Mouse (Mus musculus) hindbrain, embryonic 15.5 days (tissue): ENCODE data around the gene St7l. TPM values are rescaled to one million over a fixed set of nuclear protein-coding genes. Genes with fewer than 3 reads are reported as not detected.
A peak's percentile ranks its signal among the peaks of the same experiment; 100 is the strongest.

Experiments
- ATAC-seq: fragments of 200-750 bp; cut with Nextera tagmentation; 2 replicates; pipeline ENCODE4 v1.8.0; 2017; ENCODE audit warnings: low read depth, moderate number of reproducible peaks, moderate TSS enrichment; ENCODE audit not compliant: low FRiP score
- H3K27ac ChIP-seq: fragments of 300-500 bp; sonication (generic); replicated peaks from 2 replicates; pipeline ENCODE4 v1.5.1; 2015; ENCODE audit warnings: mild to moderate bottlenecking, inconsistent platforms
- H3K27me3 ChIP-seq: fragments of 300-500 bp; sonication (generic); 2 replicates; pipeline ENCODE4 v1.6.1; 2015; ENCODE audit warnings: control low read depth, inconsistent platforms
- H3K36me3 ChIP-seq: fragments of 300-500 bp; sonication (generic); 2 replicates; pipeline ENCODE4 v1.6.1; 2015; ENCODE audit warnings: control low read depth, inconsistent platforms
- H3K4me1 ChIP-seq: fragments of 300-500 bp; sonication (generic); replicated peaks from 2 replicates; pipeline ENCODE4 v1.6.1; 2015; ENCODE audit warnings: control low read depth, inconsistent platforms
- H3K4me2 ChIP-seq: fragments of 300-500 bp; sonication (generic); 2 replicates; pipeline ENCODE4 v1.6.1; 2015; ENCODE audit warnings: moderate library complexity, mild to moderate bottlenecking, inconsistent platforms
- H3K4me3 ChIP-seq: fragments of 300-500 bp; sonication (generic); 2 replicates; pipeline ENCODE4 v1.5.1; 2015; ENCODE audit warnings: mild to moderate bottlenecking, inconsistent platforms
- H3K9ac ChIP-seq: fragments of 300-500 bp; sonication (generic); 2 replicates; pipeline ENCODE4 v1.6.1; 2015; ENCODE audit warnings: inconsistent platforms
- H3K9me3 ChIP-seq: fragments of 300-500 bp; sonication (generic); 2 replicates; pipeline ENCODE4 v1.6.1; 2016; ENCODE audit warnings: control low read depth, inconsistent platforms
- WGBS: fragments of 180-500 bp; shearing (Covaris S2); methylation state at CpG from one replicate; pipeline ENCODE4 v1.1.7; 2015; 5-methylcytosine and 5-hydroxymethylcytosine counted together
- polyA plus RNA-seq: library from polyadenylated mRNA; unstranded; fragments of >200 nt; fragmentation: Nextera tagmentation; extraction: Ambion mirVana; gene quantifications from 2 replicates; pipeline ENCODE4 v1.2.1, GENCODE M21; 2015

Gene St7l
- polyA plus RNA-seq, 1 experiment from 2014 or later, result 31.8 TPM

DNA sequence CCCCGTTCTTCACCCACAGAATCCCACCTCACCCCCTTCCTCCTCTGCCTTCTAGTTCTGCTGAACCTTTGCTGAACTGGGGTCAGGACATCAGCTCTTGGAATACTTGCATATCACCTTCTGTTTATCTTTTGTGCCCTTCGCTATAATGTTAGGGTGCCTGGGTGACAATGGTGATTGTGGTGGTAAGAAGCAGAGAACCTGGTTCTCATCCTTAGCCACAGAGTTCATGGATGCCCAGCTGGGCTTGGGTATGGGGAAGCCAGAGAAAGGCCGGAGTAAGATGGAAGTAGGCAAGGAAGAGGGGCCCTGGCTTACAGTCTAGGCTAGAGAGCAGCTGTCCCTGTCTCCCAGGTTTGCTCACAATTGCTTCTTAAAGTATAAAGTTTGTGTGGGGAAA, 90.3 kb downstream of the St7l start:
- H3K9ac ChIP-seq, result no peak overlapping the region
- no peak overlapping the region for H3K27ac ChIP-seq
- 100% methylated on average over 3 of the region's 3 CpGs for WGBS
- no peak overlapping the region for H3K4me2 ChIP-seq
- H3K4me1 ChIP-seq, result no peaks in the 10 kb centered on the region
- no peaks in the 10 kb centered on the region for H3K9me3 ChIP-seq
- peaks cover 4% of the 10 kb centered on the region; the same call in 1 of the 2 replicates for H3K36me3 ChIP-seq
- no peak overlapping the region for H3K4me3 ChIP-seq
- H3K27me3 ChIP-seq, result peaks cover 12% of the 10 kb centered on the region
- no peak for ATAC-seq

DNA sequence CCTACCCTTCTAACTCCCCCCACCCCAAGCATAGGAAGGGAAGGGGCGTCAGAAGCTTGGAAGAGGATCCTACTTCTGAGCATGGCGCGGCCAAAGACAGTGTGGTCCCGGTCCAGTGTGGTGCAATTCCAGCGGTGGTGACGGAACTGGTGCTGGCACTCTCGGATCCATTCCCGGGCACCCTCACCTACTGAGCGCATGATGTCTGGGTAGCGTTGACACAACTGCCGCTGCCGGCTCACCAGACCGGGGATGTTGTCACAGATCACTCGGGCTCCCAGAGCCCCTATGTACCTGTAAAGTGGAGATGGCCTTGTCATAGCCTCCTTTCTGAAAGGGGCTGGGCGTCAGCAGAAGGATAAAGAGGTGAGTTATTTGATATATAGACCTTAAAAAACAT, 90.7 kb downstream of the St7l start:
- Histone ChIP-seq H3K9me3 (no peaks in the 10 kb centered on the region), H3K27ac (no peak overlapping the region)
- WGBS, result 95% methylated on average over 15 of the region's 15 CpGs

DNA sequence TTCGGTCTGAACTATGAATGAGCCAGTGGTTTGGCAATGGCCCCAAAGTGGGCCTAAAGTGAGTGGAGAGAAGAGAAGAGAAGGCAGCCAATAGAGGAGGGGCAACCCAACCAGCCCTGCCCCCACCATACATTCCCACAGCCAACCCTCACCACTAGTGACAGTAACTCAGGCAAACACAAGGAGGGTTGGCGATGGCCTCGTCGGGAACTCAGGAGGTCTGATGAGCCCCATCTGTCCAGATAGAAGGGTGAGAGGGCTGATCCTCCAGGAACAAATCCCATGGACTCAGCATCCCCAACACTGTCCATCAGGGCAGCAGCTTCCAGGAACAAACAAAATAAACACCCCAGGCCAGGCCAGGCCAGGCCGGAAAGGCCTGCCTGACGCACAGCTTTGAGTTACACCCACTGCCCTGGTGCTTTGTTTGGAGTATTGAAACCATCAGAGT, 92.4 kb downstream of the St7l start:
- no peak for ATAC-seq
- H3K4me1 ChIP-seq, result peaks cover 7% of the 10 kb centered on the region
- no peak overlapping the region for H3K27ac ChIP-seq
- H3K9me3 ChIP-seq, result no peaks in the 10 kb centered on the region
- H3K4me3 ChIP-seq, result no peak overlapping the region
- WGBS, result 86% methylated on average over 6 of the region's 6 CpGs
- no peak overlapping the region for H3K9ac ChIP-seq
- peaks cover 26% of the 10 kb centered on the region for H3K27me3 ChIP-seq
- no peak overlapping the region for H3K4me2 ChIP-seq
- H3K36me3 ChIP-seq, result peaks cover 2% of the 10 kb centered on the region; the same call in 1 of the 2 replicates

More for the DNA sequence above, 90.7 kb downstream of the St7l start:
- H3K4me1 ChIP-seq, result no peaks in the 10 kb centered on the region
- peaks cover 4% of the 10 kb centered on the region; the same call in 1 of the 2 replicates for H3K36me3 ChIP-seq
- H3K9ac ChIP-seq, result no peak overlapping the region
- H3K27me3 ChIP-seq, result peaks cover 14% of the 10 kb centered on the region
- ATAC-seq, result no peak
- no peak overlapping the region for H3K4me2 ChIP-seq
- no peak overlapping the region for H3K4me3 ChIP-seq

DNA sequence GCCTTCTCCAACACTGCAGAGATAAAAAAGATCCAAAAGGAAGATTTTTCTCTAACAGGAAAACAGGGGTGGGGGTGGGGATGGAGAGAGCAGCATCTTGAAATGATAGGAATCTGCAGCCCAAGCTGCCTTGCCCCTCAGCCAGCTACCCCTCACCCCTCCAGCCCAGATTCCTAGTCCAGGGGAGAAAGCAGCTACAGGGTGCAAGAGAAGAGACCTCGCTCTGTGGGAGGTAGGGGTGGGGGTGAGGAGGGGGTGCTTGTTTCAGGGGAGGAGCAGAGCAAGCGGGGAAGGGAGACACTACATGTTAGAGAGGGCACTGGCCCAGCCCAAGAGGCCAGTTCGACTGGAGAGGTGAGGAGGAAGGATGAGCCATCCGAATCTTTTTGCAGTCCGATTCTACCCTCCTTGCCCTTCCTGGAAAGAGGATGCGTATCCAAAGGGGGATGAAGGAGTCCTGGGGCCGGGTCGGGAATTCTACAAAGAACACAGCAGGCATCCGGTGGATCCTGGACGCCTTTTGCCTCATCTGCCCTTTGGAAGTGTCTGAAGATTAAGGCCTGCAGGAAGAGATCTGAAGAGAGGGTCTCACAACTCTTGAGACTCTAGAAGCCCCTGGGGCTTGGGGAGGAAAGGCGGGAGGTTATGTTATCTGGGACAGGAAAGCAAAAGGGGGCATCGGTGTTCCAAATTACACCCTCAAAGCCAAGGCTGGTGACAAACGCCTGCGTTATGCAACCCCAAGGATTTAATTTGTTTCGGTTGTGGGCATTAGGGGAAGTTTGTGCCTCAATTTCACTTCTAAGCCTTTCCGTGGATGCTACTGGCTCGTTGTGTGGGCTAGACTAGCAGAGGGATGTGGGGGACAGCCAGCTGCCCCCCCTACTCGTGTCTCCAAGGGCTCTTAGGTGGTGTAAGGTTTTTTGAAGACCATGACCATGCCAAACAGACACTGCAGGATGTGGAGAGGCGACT, 96.5 kb downstream of the St7l start:
- H3K4me2 ChIP-seq, result no peak overlapping the region; the same call in 1 of the 2 replicates
- 11% methylated on average over 19 of the region's 19 CpGs for WGBS
- no peak for ATAC-seq
- H3K4me1 ChIP-seq, result peaks cover 20% of the 10 kb centered on the region
- peak overlapping the region; percentile 46; the same call in 1 of the 2 replicates for H3K4me3 ChIP-seq
- no peak overlapping the region for H3K27ac ChIP-seq
- H3K36me3 ChIP-seq, result no peaks in the 10 kb centered on the region
- peaks cover 54% of the 10 kb centered on the region for H3K27me3 ChIP-seq
- H3K9me3 ChIP-seq, result no peaks in the 10 kb centered on the region
- H3K9ac ChIP-seq, result no peak overlapping the region

DNA sequence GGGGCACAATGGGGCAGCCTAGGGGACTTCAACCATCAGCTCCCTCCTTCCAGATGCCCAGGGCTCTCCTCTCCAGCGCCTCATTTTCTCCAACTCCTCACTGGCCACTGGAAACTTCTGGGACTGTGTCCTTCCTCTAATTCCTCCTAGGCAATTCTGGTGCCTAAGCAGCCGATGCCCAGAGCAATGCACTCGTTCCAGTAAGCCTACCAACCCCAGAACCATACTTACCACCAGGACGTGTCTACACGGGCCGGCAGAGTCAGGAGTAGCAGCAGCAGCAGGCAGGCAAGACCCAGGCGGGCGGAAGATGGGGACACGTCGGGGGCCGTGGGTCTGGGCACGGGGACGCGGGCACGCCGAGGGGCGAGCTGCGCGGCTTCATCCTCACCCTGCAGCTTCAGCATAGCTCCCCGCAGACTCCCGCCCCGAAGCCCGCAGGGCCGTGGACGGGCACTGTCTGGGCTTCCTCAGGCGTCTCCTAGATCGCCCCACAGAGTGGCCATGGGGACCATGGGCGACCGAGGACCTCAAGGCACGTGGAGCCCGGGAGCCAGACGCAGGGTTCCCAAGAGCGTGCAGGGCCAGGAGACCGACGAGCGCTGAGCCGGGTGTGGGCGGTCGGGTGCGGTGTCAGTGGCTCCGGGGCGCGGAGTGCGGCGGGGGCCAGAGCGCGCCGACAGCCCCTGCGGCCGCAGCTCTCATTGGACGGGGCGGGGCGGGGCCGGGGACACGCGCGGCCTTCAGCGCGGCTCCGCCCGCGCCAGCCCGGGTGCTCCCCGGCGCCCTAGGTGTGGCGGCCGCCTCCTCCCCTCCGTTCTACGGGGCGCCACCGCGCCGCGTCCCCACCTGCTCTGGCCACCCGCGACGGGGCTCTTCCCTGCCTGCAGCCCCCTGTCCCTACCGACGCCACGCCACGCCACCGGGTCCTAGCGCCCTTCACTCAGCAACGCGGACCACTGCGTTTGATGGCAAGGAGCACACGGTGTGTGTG, 97.6 kb downstream of the St7l start, which contains the start of gene Wnt2b:
Wnt2b (minus strand) TSS at position 856 of the 994 bp plus-strand sequence.
- Histone ChIP-seq H3K9ac (peak within 1 kb of the TSS; percentile 4), H3K4me2 (peak within 1 kb of the TSS; percentile 66), H3K4me3 (peak within 1 kb of the TSS; percentile 46), H3K27me3 (peaks cover 57% of the 10 kb centered on the region), H3K27ac (no peak within 1 kb of the TSS), H3K36me3 (no peaks in the 10 kb centered on the region), H3K9me3 (no peaks in the 10 kb centered on the region), H3K4me1 (peaks cover 20% of the 10 kb centered on the region)
- peak; percentile 61 for ATAC-seq
- 2% methylated on average over 63 of the region's 87 CpGs for WGBS

DNA sequence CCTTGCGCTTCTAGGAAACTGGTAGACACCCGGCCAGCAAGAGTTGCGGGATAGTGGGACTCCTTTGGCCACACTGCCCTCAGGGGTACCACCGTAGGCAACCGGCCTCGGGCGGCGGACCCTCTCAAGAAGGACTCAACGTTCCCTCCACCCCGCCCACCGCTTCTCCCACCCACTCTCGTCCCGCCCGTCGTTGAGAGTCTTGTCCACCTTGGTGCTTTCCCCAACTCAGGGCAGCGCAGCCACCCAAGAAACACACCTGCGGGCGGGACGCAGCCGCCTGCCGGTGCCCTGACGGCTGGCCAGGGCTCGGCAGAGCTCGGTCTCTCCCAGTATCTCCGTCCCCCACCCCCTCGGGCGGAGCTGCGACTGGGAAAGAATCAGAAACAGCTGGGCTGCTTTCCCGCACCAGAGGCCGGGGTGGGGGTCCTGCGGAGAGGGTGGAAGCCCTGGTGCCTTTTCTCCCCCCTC, 98.4 kb downstream of the St7l start:
- no peaks in the 10 kb centered on the region for H3K9me3 ChIP-seq
- 2% methylated on average over 29 of the region's 31 CpGs for WGBS
- peaks cover 20% of the 10 kb centered on the region for H3K4me1 ChIP-seq
- H3K36me3 ChIP-seq, result no peaks in the 10 kb centered on the region
- H3K27me3 ChIP-seq, result peaks cover 57% of the 10 kb centered on the region
- no peak for ATAC-seq
- H3K4me2 ChIP-seq, result peak overlapping the region; percentile 66
- H3K9ac ChIP-seq, result no peak overlapping the region
- no peak overlapping the region for H3K27ac ChIP-seq
- H3K4me3 ChIP-seq, result peak overlapping the region; percentile 46

DNA sequence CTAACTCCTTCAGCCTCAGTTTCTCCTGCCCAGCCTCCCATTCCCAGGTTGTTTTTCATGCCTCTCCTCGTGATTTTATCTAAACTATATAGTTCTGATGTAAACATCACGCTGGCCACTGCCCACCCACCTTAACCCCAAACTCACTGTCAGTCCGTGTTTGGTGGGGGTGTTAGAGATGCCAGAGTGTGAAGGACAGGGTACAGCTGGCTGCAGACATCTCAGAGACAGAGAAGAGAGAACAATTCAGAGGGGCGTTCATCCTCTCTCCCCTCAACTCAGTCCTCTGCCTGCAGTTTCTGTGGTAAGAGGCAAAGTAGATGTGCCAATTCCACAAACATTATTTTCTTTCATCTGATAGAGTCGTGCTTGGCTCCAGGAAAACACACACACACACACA, 99.1 kb downstream of the St7l start:
- Histone ChIP-seq H3K4me2 (no peak overlapping the region), H3K4me3 (no peak overlapping the region), H3K9ac (no peak overlapping the region), H3K27me3 (peaks cover 57% of the 10 kb centered on the region), H3K27ac (no peak overlapping the region), H3K4me1 (peaks cover 26% of the 10 kb centered on the region), H3K9me3 (no peaks in the 10 kb centered on the region), H3K36me3 (no peaks in the 10 kb centered on the region)
- no peak for ATAC-seq
- WGBS, result 12% methylated on average over 5 of the region's 5 CpGs

DNA sequence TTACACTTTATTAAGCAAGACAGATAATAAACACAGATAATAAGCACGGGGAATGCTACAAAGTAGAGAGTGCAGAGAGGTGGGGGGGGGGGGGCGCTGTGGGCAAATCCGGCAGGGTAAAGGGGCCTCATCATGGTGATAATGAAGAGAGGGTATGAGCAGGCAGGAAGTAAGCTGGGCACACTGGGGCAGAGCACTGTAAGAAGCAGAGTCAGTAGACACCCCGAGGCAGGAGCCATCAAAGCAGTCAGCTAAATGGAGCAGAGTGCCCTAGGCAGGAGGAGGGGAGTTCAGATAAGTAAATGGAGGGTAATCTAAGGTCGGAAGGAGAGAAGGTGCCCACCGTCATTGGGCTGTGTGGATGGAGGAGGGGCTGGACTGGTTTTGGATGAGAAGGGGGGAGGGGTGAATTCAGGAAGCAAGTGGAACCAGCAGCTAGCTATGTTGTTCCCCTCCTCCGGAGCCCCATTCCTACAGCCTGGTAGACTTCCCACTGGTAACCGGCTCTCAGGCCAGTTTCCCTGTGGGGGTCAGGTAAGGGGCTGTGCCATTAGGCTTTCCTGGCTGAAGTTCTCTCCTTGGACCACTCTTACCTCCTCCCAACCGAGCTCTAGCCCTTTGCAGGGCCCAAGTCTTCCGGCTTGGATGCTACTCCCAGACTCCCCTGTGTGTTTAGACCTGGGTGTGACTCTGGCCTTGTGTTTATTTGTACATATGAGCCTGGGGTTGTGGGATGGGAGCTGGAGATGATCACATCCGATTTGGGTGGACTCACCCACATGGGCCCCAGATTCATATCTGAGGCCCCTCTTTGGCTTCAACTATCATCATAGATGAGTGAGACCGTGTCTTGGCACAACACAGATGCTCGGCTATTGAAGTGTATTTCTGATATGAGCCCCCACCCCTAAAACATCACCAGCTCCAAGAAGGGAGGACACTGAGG, 99.8 kb downstream of the St7l start:
- Histone ChIP-seq H3K36me3 (no peaks in the 10 kb centered on the region), H3K27ac (no peak overlapping the region), H3K4me1 (peaks cover 28% of the 10 kb centered on the region), H3K9ac (no peak overlapping the region), H3K9me3 (no peaks in the 10 kb centered on the region), H3K4me3 (no peak overlapping the region), H3K4me2 (no peak overlapping the region), H3K27me3 (peaks cover 50% of the 10 kb centered on the region)
- no peak for ATAC-seq
- 38% methylated on average over 13 of the region's 13 CpGs for WGBS

DNA sequence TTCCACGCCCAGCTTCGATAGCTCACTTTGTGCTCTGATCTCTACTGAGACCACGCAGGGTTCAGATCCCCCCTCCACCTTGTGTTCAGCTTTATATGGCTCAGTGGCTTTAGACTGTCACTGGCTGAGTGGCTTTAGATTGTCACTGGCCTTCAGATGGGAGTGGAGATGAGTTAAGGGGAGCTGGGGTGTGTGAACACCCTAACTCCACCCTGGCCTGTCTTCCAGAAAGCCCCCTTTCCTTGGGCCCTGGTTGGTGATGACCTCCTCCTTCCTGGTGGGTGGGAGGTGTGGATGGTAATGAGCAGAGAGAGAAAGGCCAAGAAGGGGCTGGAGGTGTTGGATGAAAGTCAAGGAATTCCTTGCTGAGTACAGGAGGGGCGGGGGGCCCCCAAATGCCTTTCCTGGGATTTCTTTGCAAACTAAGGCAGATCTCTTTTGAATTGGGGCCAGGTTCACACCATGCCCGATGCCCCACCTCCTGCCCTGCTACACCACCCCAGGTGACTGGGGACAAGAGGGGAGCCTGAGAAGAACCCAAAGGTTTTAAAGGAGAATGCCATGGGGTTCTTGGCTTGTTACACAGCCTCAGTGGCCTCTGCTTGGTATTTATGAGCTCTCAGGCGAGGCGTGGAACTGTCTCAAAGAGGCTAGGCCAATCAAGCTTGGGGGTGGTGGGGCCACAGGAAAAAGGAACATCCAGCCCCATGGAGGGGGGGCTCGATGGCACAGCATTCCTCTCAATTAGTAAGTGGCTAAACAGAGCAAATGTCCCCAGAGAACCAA, 101.5 kb downstream of the St7l start:
- peaks cover 44% of the 10 kb centered on the region for H3K27me3 ChIP-seq
- no peak overlapping the region for H3K27ac ChIP-seq
- H3K9ac ChIP-seq, result no peak overlapping the region
- H3K4me2 ChIP-seq, result no peak overlapping the region
- no peak overlapping the region for H3K4me3 ChIP-seq
- H3K9me3 ChIP-seq, result no peaks in the 10 kb centered on the region
- ATAC-seq, result no peak
- no peaks in the 10 kb centered on the region for H3K36me3 ChIP-seq
- H3K4me1 ChIP-seq, result peaks cover 24% of the 10 kb centered on the region
- WGBS, result 73% methylated on average over 8 of the region's 8 CpGs

DNA sequence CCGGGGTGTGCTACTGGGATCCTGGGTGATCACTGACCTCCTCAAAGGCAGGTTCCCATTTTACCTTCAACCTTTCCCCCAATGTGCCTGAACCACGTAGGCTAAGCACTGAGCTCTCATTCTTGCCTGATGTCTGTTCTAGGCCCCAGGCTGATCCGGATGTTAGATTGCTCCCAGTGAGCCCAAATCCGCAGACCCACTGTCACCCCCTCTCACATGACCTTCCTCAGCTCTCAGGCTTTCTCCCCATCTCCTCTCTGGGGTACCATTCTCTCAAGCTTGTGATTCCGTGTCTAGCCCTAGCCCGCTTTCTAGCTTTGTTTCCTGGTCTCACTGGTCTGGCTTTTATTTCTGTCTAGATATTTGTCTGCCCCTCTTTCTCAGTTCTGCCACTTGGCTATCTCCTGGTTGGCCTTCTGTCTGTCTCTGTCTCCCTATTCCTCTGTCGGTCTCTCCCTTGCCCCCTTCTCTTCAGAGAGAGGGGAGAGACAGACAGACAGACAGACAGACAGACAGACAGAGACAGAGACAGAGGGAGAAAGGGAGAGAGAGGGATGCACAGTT, 102.3 kb downstream of the St7l start:
- Histone ChIP-seq H3K36me3 (no peaks in the 10 kb centered on the region), H3K4me1 (peaks cover 23% of the 10 kb centered on the region), H3K27me3 (peaks cover 37% of the 10 kb centered on the region), H3K9me3 (no peaks in the 10 kb centered on the region), H3K9ac (no peak overlapping the region), H3K4me3 (no peak overlapping the region), H3K4me2 (no peak overlapping the region), H3K27ac (no peak overlapping the region)
- WGBS, result 90% methylated on average over 7 of the region's 7 CpGs
- ATAC-seq, result no peak
